Mouse (Mus musculus): ENCODE data around the gene Macf1.

Macf1 gene

DNA sequence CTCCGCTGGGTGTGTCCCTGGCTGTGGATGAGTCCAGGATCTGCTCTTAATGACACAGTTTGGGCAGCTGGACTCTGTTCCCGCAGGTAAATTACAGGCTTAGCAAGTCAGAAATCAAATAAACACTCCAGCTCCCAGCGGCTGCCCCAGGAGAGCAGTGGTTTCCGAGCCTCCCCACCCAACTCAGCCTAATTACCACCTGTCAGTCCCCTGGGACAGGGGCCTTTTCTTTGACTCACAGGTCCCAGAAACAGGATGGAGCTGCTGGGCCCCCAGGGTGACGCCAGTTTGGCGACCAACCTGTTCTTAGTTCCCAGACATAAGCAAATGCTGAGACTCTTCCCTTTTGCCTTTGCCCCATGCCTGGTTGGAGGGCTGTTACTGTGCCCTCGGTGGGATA lies 372.3 kb downstream of the Macf1 start:
- DNase-seq (ENCODE audit: low spot score in 2 of 2) = no peak

DNA sequence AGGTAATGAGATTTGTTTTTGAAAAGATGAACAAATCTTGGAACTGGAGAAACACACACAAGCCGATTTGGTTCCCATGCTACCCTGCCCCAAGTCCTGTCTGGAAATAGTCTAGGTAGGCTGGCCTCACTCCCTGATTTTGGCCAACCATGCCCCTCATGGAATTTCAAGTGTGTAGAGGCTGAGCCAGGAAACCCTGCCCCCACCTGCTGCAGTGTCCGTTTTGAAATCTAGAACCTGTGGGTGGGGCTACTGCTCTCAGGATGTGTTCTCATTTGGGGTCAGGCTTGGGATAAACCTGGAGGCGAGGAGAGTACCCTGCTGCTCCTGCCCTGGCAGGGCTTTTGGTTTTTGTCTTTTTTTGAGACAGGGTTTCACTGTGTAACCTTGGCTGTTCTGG lies 375.9 kb downstream of the Macf1 start:
- no peak for DNase-seq (ENCODE audit: low spot score in 2 of 2)

GRCm38 (mm10) chr4:123306999-123307398 lies 377.2 kb downstream of the Macf1 start:
- peak; percentile 33 to 39 for DNase-seq (ENCODE audit: low spot score in 2 of 2)

DNA sequence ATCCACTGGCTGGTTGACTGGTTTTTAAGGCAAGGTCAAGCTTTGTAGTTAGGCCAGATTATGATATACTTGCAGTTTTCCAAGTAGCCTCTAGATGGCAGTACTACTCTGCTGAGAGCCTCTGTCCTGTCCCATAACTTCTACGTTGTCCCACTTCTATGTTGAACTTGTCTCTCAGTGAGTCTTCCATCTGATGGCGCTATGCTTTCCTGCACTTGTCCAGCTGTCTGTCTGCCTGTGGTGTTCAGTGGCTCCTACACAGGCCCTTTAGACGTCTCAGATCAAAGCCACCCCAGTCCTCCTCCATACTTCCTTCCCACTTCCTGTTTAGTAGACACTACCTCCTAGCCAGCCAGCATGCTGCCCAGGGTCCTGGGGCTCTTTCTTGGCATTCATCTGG lies 378.4 kb downstream of the Macf1 start:
- DNase-seq (ENCODE audit: low spot score in 2 of 2) = peak; percentile 19 to 46
